Mouse (Mus musculus) neural tube, embryonic 13.5 days (tissue): Measurements from ENCODE around the gene Ifit3. TPM values are rescaled to one million over a fixed set of nuclear protein-coding genes. Genes with fewer than 3 reads are reported as not detected.
"Not testable (repeated sequence)": the region's sequence is repeated elsewhere in the genome, so short reads cannot be mapped to it uniquely, and the experiment has no call there.

Experiments
- ATAC-seq: fragments of 200-750 bp; cut with Nextera tagmentation; 2 replicates; pipeline ENCODE4 v1.8.0; 2017; ENCODE audit warnings: low read depth, mild to moderate bottlenecking, moderate TSS enrichment, moderate library complexity
- H3K27ac ChIP-seq: fragments of 300-500 bp; sonication (generic); replicated peaks from 2 replicates; pipeline ENCODE4 v1.5.1; 2015; ENCODE audit warnings: moderate library complexity, mild to moderate bottlenecking, inconsistent platforms
- H3K27me3 ChIP-seq: fragments of 300-500 bp; sonication (generic); 2 replicates; pipeline ENCODE4 v1.6.1; 2015; ENCODE audit warnings: mild to moderate bottlenecking, inconsistent platforms
- H3K36me3 ChIP-seq: fragments of 300-500 bp; sonication (generic); 2 replicates; pipeline ENCODE4 v1.6.1; 2015; ENCODE audit warnings: mild to moderate bottlenecking, inconsistent platforms
- H3K4me1 ChIP-seq: fragments of 300-500 bp; sonication (generic); replicated peaks from 2 replicates; pipeline ENCODE4 v1.6.1; 2015; ENCODE audit warnings: inconsistent platforms
- H3K4me2 ChIP-seq: fragments of 300-500 bp; sonication (generic); 2 replicates; pipeline ENCODE4 v1.6.1; 2015; ENCODE audit warnings: inconsistent platforms, mild to moderate bottlenecking, moderate library complexity
- H3K4me3 ChIP-seq: fragments of 300-500 bp; sonication (generic); 2 replicates; pipeline ENCODE4 v1.5.1; 2015; ENCODE audit warnings: mild to moderate bottlenecking, inconsistent platforms
- H3K9ac ChIP-seq: fragments of 300-500 bp; sonication (generic); 2 replicates; pipeline ENCODE4 v1.6.1; 2015; ENCODE audit warnings: moderate library complexity, mild to moderate bottlenecking, inconsistent platforms
- H3K9me3 ChIP-seq: fragments of 300-500 bp; sonication (generic); 2 replicates; pipeline ENCODE4 v1.6.1; 2016; ENCODE audit warnings: inconsistent platforms
- WGBS: fragments of 180-500 bp; shearing (Covaris S2); methylation state at CpG from one replicate; pipeline ENCODE4 v1.1.7; 2015; 5-methylcytosine and 5-hydroxymethylcytosine counted together
- polyA plus RNA-seq: library from polyadenylated mRNA; unstranded; fragments of >200 nt; fragmentation: Nextera tagmentation; extraction: Ambion mirVana; gene quantifications from 2 replicates; pipeline ENCODE4 v1.2.1, GENCODE M21; 2015

Ifit3 gene
- 0.61 and 2.1 TPM in 2 replicates for polyA plus RNA-seq

DNA sequence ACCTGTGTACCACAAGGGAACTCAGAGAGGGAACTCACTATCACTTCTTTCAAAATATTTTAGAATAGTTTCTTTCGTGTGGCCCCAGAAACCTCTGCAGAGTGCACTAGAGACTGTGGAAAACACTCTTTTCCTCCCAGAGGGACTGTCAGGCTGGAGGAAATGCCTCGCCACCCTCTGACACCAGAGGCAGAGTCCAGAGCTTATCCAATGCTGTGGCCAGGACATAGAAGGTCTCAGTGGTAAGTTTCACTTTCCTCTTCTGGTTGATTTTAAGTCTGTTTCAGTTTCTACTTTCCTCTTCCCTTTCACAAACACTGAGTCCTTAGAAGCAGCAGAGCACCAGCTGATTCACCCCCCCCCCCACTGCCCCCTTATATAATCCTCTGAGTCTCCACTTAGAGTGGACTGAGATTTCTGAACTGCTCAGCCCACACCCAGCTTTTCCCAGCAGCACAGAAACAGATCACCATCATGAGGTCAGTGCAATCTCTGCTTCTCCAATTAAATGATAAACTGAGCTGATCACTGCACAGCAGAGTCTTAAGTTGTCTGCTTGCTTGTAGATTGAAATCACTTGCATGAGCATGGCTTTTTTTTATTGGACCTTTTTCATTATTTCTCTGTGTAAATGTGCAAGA is at the start of gene Ifit3:
Gene Ifit3 (plus strand): TSS at position 406 of the 641 bp plus-strand sequence.
- not testable (repeated sequence) for H3K9ac ChIP-seq, H3K4me3 ChIP-seq, H3K9me3 ChIP-seq, H3K27ac ChIP-seq, ATAC-seq, H3K36me3 ChIP-seq, H3K27me3 ChIP-seq, H3K4me1 ChIP-seq, H3K4me2 ChIP-seq
- 56% methylated on average over 2 of the region's 2 CpGs for WGBS

DNA sequence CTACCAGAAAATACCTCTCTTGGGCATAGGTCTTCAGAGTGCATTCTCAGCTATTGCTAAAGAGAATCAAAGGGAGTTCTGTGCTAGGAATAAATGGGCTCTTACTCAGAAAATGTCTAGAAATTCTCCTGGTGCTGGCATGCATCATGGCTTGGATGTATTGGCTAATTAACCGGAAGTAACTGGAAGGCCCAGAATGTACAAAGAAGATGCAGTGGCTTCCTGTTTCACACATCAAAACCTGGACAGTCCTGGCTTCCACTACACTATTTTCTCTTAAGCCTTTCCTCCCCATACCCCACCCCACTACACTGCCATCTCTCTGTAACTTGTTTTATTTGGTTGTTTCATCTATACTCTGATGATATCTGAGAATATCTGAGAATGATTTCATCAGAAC is 43.9 kb upstream of the Ifit3 start:
- WGBS, result 93% methylated on average over 1 of the region's 1 CpGs
- Histone ChIP-seq H3K4me3 (no peak overlapping the region), H3K9ac (no peak overlapping the region), H3K27me3 (no peaks in the 10 kb centered on the region), H3K36me3 (no peaks in the 10 kb centered on the region), H3K27ac (no peak overlapping the region), H3K4me1 (no peaks in the 10 kb centered on the region), H3K9me3 (no peaks in the 10 kb centered on the region), H3K4me2 (no peak overlapping the region)
- ATAC-seq, result no peak

DNA sequence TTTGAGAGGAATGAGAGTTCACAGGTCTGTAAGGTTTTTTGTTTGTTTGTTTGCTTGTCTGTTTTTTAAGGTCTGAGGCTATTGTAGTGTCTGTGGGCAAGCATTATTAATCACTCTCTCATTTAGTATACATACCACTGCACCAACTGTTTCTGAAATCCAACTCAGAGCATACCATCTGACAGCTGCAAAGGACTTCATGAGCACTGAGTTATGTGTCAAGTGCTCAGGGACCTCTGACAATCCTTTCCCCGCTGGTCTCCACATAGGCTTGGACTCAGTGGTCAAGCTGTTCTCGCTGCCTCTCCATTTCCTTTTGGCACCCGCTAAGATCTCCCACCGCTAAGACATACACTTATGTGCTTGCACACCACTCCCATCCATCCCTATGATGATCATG is 37.1 kb upstream of the Ifit3 start:
- no peak overlapping the region for H3K4me3 ChIP-seq
- no peaks in the 10 kb centered on the region for H3K4me1 ChIP-seq
- no peak overlapping the region for H3K27ac ChIP-seq
- no peak overlapping the region for H3K4me2 ChIP-seq
- no peaks in the 10 kb centered on the region for H3K36me3 ChIP-seq
- no peaks in the 10 kb centered on the region for H3K27me3 ChIP-seq
- no peak overlapping the region for H3K9ac ChIP-seq
- H3K9me3 ChIP-seq, result no peaks in the 10 kb centered on the region
- 89% methylated on average over 4 of the region's 4 CpGs for WGBS
- ATAC-seq, result no peak

DNA sequence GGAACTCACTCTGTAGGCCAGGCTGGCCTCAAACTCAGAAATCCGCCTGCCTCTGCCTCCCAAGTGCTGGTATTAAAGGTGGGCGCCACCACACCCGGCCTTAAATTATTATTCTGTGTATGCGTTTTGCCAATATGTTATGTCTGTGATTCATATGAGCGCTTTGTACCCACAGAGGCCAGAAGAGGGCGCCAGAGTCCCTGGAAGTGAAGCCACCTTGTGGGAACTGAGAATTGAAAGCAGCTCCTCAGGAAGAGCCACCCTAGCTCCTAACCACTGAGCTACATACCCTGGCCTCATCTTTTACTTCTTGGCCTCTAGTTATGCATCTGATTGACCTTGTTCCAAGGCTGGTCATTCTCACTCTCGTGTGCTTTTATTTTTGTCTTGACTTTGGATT is 35.4 kb upstream of the Ifit3 start:
- H3K27ac ChIP-seq, result no peak overlapping the region
- no peaks in the 10 kb centered on the region for H3K36me3 ChIP-seq
- no peak for ATAC-seq
- no peak overlapping the region for H3K9ac ChIP-seq
- H3K27me3 ChIP-seq, result no peaks in the 10 kb centered on the region
- 30% methylated on average over 7 of the region's 7 CpGs for WGBS
- no peak overlapping the region for H3K4me2 ChIP-seq
- H3K4me3 ChIP-seq, result no peak overlapping the region
- H3K9me3 ChIP-seq, result no peaks in the 10 kb centered on the region
- no peaks in the 10 kb centered on the region; the same call in 1 of the 2 replicates for H3K4me1 ChIP-seq

DNA sequence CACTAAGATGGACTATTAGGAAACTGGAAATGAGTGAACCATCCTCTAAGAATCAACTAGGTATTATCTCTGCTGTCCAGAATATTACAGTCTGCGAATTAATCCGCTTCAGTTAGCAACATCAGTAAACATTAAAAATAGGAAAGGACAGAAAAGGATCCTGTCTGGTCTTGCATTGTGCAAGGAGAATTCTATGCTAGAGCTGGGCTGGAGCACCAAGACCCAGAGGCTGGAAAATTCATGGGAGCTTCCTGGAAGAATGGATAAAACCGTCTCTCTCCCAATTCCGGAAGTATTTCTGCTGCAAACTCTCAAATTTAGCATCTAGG is 33.2 kb upstream of the Ifit3 start:
- Histone ChIP-seq H3K27ac (0 out of 2 replicates have a peak overlapping the region, but pooled peaks have one; percentile 39), H3K9ac (peak overlapping the region; percentile 60), H3K4me3 (peak overlapping the region; percentile 45), H3K4me1 (no peaks in the 10 kb centered on the region; the same call in 1 of the 2 replicates), H3K36me3 (no peaks in the 10 kb centered on the region), H3K4me2 (peak overlapping the region; percentile 57), H3K27me3 (no peaks in the 10 kb centered on the region), H3K9me3 (no peaks in the 10 kb centered on the region)
- ATAC-seq, result peak; percentile 51
- WGBS, result 32% methylated on average over 4 of the region's 4 CpGs

DNA sequence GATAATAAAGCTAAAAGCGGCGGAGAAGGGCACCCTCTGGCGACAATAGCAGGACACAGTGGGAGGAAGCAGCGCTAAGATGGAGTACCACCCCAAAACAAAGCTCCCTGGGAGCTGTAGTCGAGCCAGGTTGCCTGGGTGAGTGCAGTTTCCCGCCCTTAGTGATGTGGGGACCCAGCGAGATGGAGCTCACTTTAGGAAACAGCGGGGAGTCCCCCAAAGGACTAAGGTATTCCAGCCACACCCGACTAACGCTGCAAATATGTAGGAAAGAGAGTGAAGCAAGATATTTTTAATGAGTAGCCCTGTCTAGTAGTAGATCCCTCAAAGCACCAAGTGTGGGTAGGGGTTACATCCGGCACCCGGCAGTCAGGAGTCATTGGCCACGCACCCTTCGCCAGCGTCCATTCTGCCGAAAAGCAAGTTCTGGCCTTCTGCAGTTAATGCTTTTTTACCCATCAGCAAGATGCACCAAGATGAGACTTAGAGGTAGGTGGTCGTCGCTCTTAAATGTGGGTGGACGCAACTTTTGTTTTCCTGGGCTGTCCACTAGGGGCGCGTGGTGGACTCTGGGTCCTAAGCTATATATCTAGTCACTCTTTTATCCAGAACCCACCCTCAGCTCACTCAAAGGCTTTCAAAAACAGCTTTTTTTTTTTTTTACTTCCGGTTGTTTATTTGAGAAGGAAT is 32.7 kb upstream of the Ifit3 start, which contains the start of gene Ifit2:
Gene Ifit2 (plus strand): TSS at position 161 of the 690 bp plus-strand sequence.
- H3K27me3 ChIP-seq, result no peaks in the 10 kb centered on the region
- H3K36me3 ChIP-seq, result no peaks in the 10 kb centered on the region
- peak within 1 kb of the TSS; percentile 45 for H3K4me3 ChIP-seq
- peak within 1 kb of the TSS; percentile 57 for H3K4me2 ChIP-seq
- peak within 1 kb of the TSS; percentile 60 for H3K9ac ChIP-seq
- H3K27ac ChIP-seq, result 0 out of 2 replicates have a peak within 1 kb of the TSS, but pooled peaks have one; percentile 39
- WGBS, result under 1% methylated on average over 22 of the region's 22 CpGs
- peak; percentile 97 for ATAC-seq
- no peaks in the 10 kb centered on the region; the same call in 1 of the 2 replicates for H3K4me1 ChIP-seq
- no peaks in the 10 kb centered on the region for H3K9me3 ChIP-seq

DNA sequence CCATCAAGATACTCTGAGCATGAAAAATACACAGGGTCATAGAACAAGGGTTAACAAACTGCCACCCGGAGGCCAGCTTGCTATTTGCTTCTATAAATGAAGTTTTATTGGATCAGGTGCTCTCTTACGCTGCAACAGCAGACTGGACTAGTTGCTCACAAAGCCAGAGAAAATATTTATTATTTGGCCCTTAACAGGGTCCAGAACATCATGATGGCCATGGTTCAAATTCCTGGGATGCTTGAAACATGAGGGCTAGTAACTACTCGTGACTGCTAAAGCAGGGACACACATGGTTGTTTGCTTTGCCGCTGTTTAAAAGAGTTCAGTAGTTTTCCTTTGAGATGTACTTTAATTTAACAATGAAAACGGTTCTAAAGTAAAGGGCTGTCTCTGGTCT is 31.4 kb upstream of the Ifit3 start:
- Histone ChIP-seq H3K4me2 (no peak overlapping the region), H3K27me3 (no peaks in the 10 kb centered on the region), H3K27ac (no peak overlapping the region), H3K9me3 (no peaks in the 10 kb centered on the region), H3K9ac (no peak overlapping the region), H3K4me1 (no peaks in the 10 kb centered on the region; the same call in 1 of the 2 replicates), H3K4me3 (no peak overlapping the region), H3K36me3 (no peaks in the 10 kb centered on the region)
- WGBS, result 71% methylated on average over 5 of the region's 5 CpGs
- no peak for ATAC-seq

DNA sequence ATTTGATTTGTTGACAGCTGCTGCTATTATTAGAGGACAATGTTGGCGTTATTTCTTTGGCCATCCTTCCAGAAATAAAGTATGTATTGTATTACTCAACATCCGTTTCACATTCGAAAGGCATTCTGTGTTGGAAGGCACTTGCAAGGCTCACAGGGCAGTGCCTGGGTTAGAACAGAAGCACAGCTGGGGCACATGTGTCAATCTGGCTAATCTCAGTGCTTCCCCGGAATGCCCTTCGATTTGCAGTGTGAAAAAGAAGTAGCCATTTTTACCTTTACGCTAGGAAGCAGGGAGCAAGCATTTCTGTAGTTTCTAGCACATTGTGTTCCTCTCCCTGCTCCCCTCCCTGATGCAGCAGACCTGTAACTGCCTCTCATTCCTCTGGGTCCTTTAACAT is 30.3 kb upstream of the Ifit3 start:
- Histone ChIP-seq H3K4me1 (no peaks in the 10 kb centered on the region; the same call in 1 of the 2 replicates), H3K4me3 (no peak overlapping the region), H3K27ac (no peak overlapping the region), H3K9ac (no peak overlapping the region), H3K36me3 (no peaks in the 10 kb centered on the region), H3K27me3 (no peaks in the 10 kb centered on the region), H3K4me2 (no peak overlapping the region), H3K9me3 (no peaks in the 10 kb centered on the region)
- 78% methylated on average over 6 of the region's 6 CpGs for WGBS
- ATAC-seq, result no peak

DNA sequence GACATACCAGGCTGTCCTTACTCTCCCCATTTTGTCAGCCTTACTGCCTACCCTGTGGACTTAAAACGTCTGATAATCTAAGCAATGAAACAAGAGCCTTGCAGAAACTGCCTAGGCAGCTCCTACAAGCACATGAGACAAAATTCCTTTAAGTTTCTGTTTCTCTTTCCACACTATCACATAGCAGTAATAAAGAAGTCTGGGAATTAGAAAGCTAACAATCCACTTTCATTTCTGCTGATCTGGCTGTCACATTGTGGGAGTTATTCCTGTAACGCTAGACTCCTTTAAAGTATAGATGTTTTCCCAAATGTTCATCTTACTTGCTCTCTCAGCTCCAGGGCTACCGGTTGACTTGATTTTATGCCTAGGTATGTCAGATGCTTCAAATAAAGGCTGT is 29.8 kb upstream of the Ifit3 start:
- no peaks in the 10 kb centered on the region for H3K9me3 ChIP-seq
- H3K27me3 ChIP-seq, result no peaks in the 10 kb centered on the region
- WGBS, result 82% methylated on average over 3 of the region's 3 CpGs
- no peaks in the 10 kb centered on the region; the same call in 1 of the 2 replicates for H3K4me1 ChIP-seq
- no peak overlapping the region for H3K4me3 ChIP-seq
- H3K9ac ChIP-seq, result no peak overlapping the region
- ATAC-seq, result no peak
- H3K36me3 ChIP-seq, result no peaks in the 10 kb centered on the region
- H3K27ac ChIP-seq, result no peak overlapping the region
- no peak overlapping the region for H3K4me2 ChIP-seq

DNA sequence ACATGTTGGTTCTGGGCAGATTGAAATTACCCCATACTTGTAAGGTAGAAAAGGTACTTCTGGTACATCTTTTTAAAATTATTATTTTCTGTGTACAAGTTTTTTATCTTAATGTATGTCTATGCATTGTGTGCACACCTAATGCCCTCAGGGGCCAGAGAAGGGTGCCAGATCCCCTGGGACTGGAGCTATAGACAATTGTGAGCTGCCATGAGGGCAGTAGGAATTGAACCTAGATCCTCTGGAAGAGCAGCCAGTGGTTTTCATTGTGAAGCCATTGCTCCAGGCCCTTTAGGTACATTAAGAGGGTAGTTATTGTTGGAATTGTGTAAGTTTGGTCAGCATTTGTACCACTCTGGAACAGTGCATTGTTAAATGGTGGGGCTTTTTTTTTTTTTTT is 29.3 kb upstream of the Ifit3 start:
- Histone ChIP-seq H3K27me3 (no peaks in the 10 kb centered on the region), H3K4me3 (no peak overlapping the region), H3K27ac (no peak overlapping the region)

DNA sequence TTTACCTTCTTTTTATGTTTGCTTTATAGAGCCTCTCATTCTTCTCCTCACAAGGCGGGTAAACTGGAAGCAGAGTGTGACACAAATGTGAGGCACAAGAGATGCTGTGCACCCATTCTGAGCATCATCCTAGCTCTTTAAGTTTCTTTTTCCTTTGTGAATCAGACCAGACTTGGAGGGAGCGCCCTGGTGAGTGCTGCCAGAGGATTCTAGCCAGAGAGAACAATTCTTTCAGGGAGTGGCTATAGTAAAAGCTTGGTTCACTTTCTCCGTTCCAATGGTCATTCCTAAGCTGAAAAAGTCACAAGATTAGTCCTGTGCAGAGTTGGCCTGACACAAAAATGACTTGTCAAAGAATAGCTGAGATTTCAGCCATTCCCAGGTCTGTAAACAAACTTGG is 26.7 kb upstream of the Ifit3 start:
- no peaks in the 10 kb centered on the region for H3K9me3 ChIP-seq

More for the DNA sequence above, 29.3 kb upstream of the Ifit3 start:
- Histone ChIP-seq H3K4me1 (no peaks in the 10 kb centered on the region; the same call in 1 of the 2 replicates), H3K9ac (no peak overlapping the region), H3K36me3 (no peaks in the 10 kb centered on the region), H3K4me2 (no peak overlapping the region), H3K9me3 (no peaks in the 10 kb centered on the region)
- no peak for ATAC-seq

DNA sequence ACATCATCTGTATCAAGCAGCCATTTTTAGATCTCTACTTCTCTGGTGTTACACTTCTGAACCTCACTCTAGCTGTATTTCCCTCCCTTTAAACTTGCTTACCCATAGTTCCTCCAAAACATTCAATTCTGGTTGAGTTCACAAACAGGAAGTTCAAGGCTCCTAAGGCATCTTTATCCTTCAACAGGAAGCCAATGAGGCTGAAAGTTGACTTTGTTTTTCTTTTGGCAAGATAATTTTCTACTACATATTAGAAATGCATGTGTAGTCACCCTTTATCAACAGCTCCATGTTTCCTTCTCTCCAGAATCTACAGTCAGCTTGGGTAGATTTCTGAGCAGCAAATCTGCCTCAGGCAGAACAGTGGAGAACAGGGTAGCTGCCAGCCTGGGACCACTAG is 20.8 kb upstream of the Ifit3 start:
- H3K4me2 ChIP-seq, result no peak overlapping the region
- H3K9me3 ChIP-seq, result no peaks in the 10 kb centered on the region
- H3K27ac ChIP-seq, result no peak overlapping the region
- H3K4me3 ChIP-seq, result no peak overlapping the region
- H3K36me3 ChIP-seq, result no peaks in the 10 kb centered on the region
- H3K4me1 ChIP-seq, result no peaks in the 10 kb centered on the region
- H3K9ac ChIP-seq, result no peak overlapping the region
- ATAC-seq, result no peak
- no peaks in the 10 kb centered on the region for H3K27me3 ChIP-seq

More for the DNA sequence above, 26.7 kb upstream of the Ifit3 start:
- H3K36me3 ChIP-seq, result no peaks in the 10 kb centered on the region
- H3K27ac ChIP-seq, result no peak overlapping the region
- H3K27me3 ChIP-seq, result no peaks in the 10 kb centered on the region
- H3K4me2 ChIP-seq, result no peak overlapping the region
- H3K4me1 ChIP-seq, result no peaks in the 10 kb centered on the region; the same call in 1 of the 2 replicates
- no peak overlapping the region for H3K9ac ChIP-seq
- H3K4me3 ChIP-seq, result no peak overlapping the region
- 84% methylated on average over 3 of the region's 3 CpGs for WGBS
- ATAC-seq, result no peak
